Mouse (Mus musculus) G1E (cell line): Measurements from ENCODE around the gene Tenm2.

Source experiments
- CTCF ChIP-seq: IDR thresholded peaks from 2 replicates; pipeline ENCODE4 v1.5.1; 2012; ENCODE audit warnings: low read depth, low read length, inconsistent platforms, mixed read lengths
- GATA1 ChIP-seq: IDR thresholded peaks from 2 replicates; pipeline ENCODE4 v1.6.1; 2012; ENCODE audit warnings: borderline replicate concordance, low read length, inconsistent platforms, mixed read lengths
- TAL1 ChIP-seq: conservative IDR thresholded peaks from 2 replicates; pipeline ENCODE4 v1.6.1; 2012; ENCODE audit warnings: low read depth, low read length, inconsistent platforms, mixed read lengths

- TF ChIP-seq CTCF (no peak), TAL1 (no peak), GATA1 (no peak)
Observed at GRCm38 (mm10) chr11:37236601-37237083, 878 bp upstream of the Tenm2 start.
